Mouse (Mus musculus): Measurements from ENCODE around the gene Hunk.

GRCm38 (mm10) chr16:90360327-90360726 lies 25.5 kb upstream of the Hunk start:
- TF ChIP-seq GATA1 (IDR thresholded peaks at IDR 0.05; ENCODE audit: borderline replicate concordance, low read length) (no peak), FLI1 (IDR thresholded peaks at IDR 0.05; ENCODE audit: low read length) (no peak)
